Mouse (Mus musculus) mature B cell (primary cell): ENCODE data around the gene Nlrp3.
"Not testable (repeated sequence)": the region's sequence is repeated elsewhere in the genome, so short reads cannot be mapped to it uniquely, and the experiment has no call there.

Source experiments
- in situ Hi-C: fragments of 300-500 bp; cut with MboI; formaldehyde crosslinking; loops from 2 replicates; pipeline ENCODE4 v1.14.3; 2019

Gene Nlrp3

GRCm38 (mm10) chr11:59537218-59538130 is 3.9 kb upstream of the Nlrp3 start:
- in situ Hi-C loops: no loop called here

GRCm38 (mm10) chr11:59538387-59538786 is 3.0 kb upstream of the Nlrp3 start:
- in situ Hi-C loops: no loop called here

- in situ Hi-C loops: no loop called here
Measured at GRCm38 (mm10) chr11:59540123-59540522, 1.2 kb upstream of the Nlrp3 start.

- in situ Hi-C loops: no loop called here
Measured at GRCm38 (mm10) chr11:59542442-59542841, 1.1 kb downstream of the Nlrp3 start.

- in situ Hi-C loops: no loop called here
Measured at GRCm38 (mm10) chr11:59543376-59543775, 2.0 kb downstream of the Nlrp3 start.

- in situ Hi-C loops: no loop called here
Measured at GRCm38 (mm10) chr11:59544005-59544404, 2.6 kb downstream of the Nlrp3 start.

- in situ Hi-C loops: no loop called here
Measured at GRCm38 (mm10) chr11:59554127-59554526, 12.8 kb downstream of the Nlrp3 start.

GRCm38 (mm10) chr11:59554535-59554934 is 13.2 kb downstream of the Nlrp3 start:
- in situ Hi-C loops: no loop called here

- in situ Hi-C loops: no loop called here
Measured at GRCm38 (mm10) chr11:59560906-59561305, 19.5 kb downstream of the Nlrp3 start.

- in situ Hi-C loops: no loop called here
Measured at GRCm38 (mm10) chr11:59562336-59562735, 21.0 kb downstream of the Nlrp3 start.

- in situ Hi-C loops: no loop called here
Measured at GRCm38 (mm10) chr11:59562837-59563236, 21.5 kb downstream of the Nlrp3 start.

GRCm38 (mm10) chr11:59569306-59569705 is 27.9 kb downstream of the Nlrp3 start:
- in situ Hi-C loops: no loop called here

GRCm38 (mm10) chr11:59575726-59576125 is 34.4 kb downstream of the Nlrp3 start:
- in situ Hi-C loops: no loop called here

- in situ Hi-C loops: not testable (repeated sequence)
Measured at GRCm38 (mm10) chr11:59576135-59576534, 34.8 kb downstream of the Nlrp3 start, which contains the start of gene Olfr222. Gene Olfr222, minus strand, starts transcription at chr11:59576235.

GRCm38 (mm10) chr11:59584539-59584938 is 43.2 kb downstream of the Nlrp3 start:
- in situ Hi-C loops: no loop called here

GRCm38 (mm10) chr11:59589496-59589895 is 48.1 kb downstream of the Nlrp3 start:
- in situ Hi-C loops: no loop called here

GRCm38 (mm10) chr11:59593189-59593588 is 51.8 kb downstream of the Nlrp3 start, which contains the start of gene Olfr223:
Gene Olfr223, minus strand, starts transcription at chr11:59593289.
- in situ Hi-C loops: no loop called here

- in situ Hi-C loops: no loop called here
Measured at GRCm38 (mm10) chr11:59596091-59596490, 54.7 kb downstream of the Nlrp3 start.

- in situ Hi-C loops: no loop called here
Measured at GRCm38 (mm10) chr11:59596950-59597349, 55.6 kb downstream of the Nlrp3 start.

GRCm38 (mm10) chr11:59599211-59599610 is 57.8 kb downstream of the Nlrp3 start:
- in situ Hi-C loops: no loop called here

GRCm38 (mm10) chr11:59600872-59601271 is 59.5 kb downstream of the Nlrp3 start:
- in situ Hi-C loops: no loop called here

GRCm38 (mm10) chr11:59602287-59602686 is 60.9 kb downstream of the Nlrp3 start:
- in situ Hi-C loops: no loop called here

- in situ Hi-C loops: no loop called here
Measured at GRCm38 (mm10) chr11:59611646-59612045, 70.3 kb downstream of the Nlrp3 start.
